Mouse (Mus musculus): Measurements from ENCODE around the gene Krt77. TPM values are rescaled to one million over a fixed set of nuclear protein-coding genes. Genes with fewer than 3 reads are reported as not detected.

Gene Krt77
- total RNA-seq, 2 experiments from 2014 or later = 8.8 to 9.8 TPM

- DNase-seq (ENCODE audit: low spot score in 2 of 2) = no peak
- intact Hi-C loops (cut with DNase I) = no loop called here
These were observed 26.3 kb downstream of the Krt77 start for GRCm38 (mm10) chr15:101843192-101843591.

DNA sequence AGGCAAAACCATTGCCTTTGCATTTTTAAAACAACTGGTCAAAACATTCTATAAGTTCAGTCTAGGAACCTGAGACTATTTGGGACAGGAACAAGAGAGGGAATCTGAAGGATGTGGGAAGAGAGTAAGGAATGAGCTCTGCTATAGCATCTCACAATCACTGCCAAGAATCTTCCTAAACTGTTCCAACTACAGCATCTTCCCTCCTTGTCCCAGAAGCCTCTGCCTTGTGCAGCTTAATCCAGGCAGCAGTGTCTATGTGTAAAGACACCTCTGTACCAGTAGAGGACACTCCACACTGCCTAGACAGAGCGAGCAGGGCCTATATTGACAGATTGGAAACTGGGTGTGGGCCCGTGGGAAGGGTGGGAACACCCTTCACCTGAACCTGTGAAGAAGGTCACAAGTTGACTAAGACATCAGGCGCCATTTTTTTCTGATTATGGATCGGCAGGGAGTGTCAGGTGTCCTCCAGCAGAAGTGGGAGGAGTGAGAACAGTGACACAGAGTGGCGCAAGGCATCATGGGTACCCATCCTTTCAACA, 34.6 kb downstream of the Krt77 start:
- intact Hi-C loops (cut with DNase I) = no loop called here
- DNase-seq (ENCODE audit: low spot score in 2 of 2) = no peak

- intact Hi-C loops (cut with DNase I) = no loop called here
- no peak for DNase-seq (ENCODE audit: low spot score in 2 of 2)
These were observed 36.4 kb downstream of the Krt77 start for GRCm38 (mm10) chr15:101833131-101833530.

DNA sequence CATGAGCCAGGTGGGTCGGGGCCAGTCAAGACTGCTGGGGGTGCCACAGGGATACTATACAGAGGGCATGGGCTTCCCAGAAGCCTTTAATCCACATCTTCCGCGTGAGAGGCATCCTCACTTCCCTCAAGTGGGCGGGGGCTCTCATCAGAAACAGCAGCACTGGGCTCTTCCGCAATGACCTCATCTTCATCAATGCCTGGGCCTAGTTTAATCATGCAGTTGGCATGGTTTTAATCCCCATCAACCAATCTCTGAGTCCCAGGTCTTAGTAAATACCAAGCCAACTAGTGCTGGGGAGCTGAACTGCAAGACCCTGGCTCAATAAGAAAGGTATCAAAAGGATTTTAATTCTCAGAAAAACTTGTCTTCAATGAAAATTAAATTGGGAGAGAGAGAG, 40.1 kb downstream of the Krt77 start:
- intact Hi-C loops (cut with DNase I) = no loop called here
- no peak for DNase-seq (ENCODE audit: low spot score in 2 of 2)

GRCm38 (mm10) chr15:101821786-101822185, 47.7 kb downstream of the Krt77 start:
- intact Hi-C loops (cut with DNase I) = no loop called here

DNA sequence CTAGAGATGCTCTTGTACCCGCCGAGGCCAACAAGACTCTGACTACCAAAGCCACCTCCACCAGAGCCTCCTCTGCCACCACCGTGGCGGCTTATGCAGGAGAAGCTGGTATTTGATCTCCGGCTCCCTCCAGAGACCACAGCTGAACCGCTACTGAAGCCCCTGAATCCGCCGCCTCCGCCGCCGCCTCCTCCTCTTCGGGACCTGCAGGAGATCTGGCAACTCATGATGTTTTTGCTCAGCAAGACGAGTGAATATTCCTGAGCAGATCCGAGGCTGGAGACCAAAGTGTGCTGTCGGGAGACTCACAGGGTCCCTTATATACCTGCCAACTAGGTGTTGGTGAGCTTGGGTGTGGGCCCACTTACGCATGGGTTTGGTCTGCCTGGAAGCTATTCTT, 51.6 kb downstream of the Krt77 start, which contains the start of gene Krt2:
Krt2 (minus strand) TSS at position 295 of the 400 bp plus-strand sequence.
- intact Hi-C loops (cut with DNase I) = no loop called here
- no peak for DNase-seq (ENCODE audit: low spot score in 2 of 2)

More at GRCm38 (mm10) chr15:101821786-101822185, 47.7 kb downstream of the Krt77 start:
- no peak for DNase-seq (ENCODE audit: low spot score in 2 of 2)

Small RNA genes within 50 kb of the gene (microRNA-seq; reads per million reads assigned to microRNA genes)
- gene Gm44356 = not detected

Other genes with a start within 250 kb of the Krt77 start
- gene Gm5414, start 241.5 kb downstream of the Krt77 start, total RNA-seq (2021) = not detected
- not detected for gene Gm5478, start 222.3 kb downstream of the Krt77 start, total RNA-seq (2021)
- gene Krt6b, start 189.4 kb downstream of the Krt77 start, total RNA-seq (2021) = not detected
- gene Krt6a, start 175.4 kb downstream of the Krt77 start, total RNA-seq (2021) = not detected
- gene Krt5, start 156.8 kb downstream of the Krt77 start, total RNA-seq (2021) = not detected
- gene Krt71, start 126.6 kb downstream of the Krt77 start, total RNA-seq (2021) = not detected
- not detected for gene Krt72, start 83.2 kb downstream of the Krt77 start, total RNA-seq (2021)
- gene Krt73, start 67.4 kb downstream of the Krt77 start, total RNA-seq (2021) = 1 to 10 TPM; 1.5 to 1.6 TPM
- gene Krt2, start 51.5 kb downstream of the Krt77 start, total RNA-seq (2021) = under 1 TPM; 0.15 to 0.29 TPM
- 1 to 10 TPM; 1.7 to 1.8 TPM for gene Krt1, start 18.9 kb downstream of the Krt77 start, total RNA-seq (2021)
- not detected for gene Krt76, start 23.2 kb upstream of the Krt77 start, total RNA-seq (2021)
- not detected for gene Krt4, start 55.0 kb upstream of the Krt77 start, total RNA-seq (2021)
- not detected for gene Krt79, start 70.6 kb upstream of the Krt77 start, total RNA-seq (2021)
- not detected for gene Krt78, start 84.6 kb upstream of the Krt77 start, total RNA-seq (2021)
- not detected for gene Krt8, start 134.8 kb upstream of the Krt77 start, total RNA-seq (2021)
- gene Krt18, start 158.5 kb upstream of the Krt77 start, total RNA-seq (2021) = under 1 TPM in 1 of 2 experiments, not detected in 1; 0.22 TPM
- 100 to 1,000 TPM; 157 to 165 TPM for gene Eif4b, start 204.1 kb upstream of the Krt77 start, total RNA-seq (2021)
- gene Tns2, start 230.7 kb upstream of the Krt77 start, total RNA-seq (2021) = 10 to 100 TPM; 17.2 to 28.6 TPM

Measured in left cerebral cortex, postnatal 36 days (tissue).